Mouse (Mus musculus) CD4-positive, CD25-positive, alpha-beta regulatory T cell, adult 4 months (primary cell): ENCODE measurements at regions not wholly inside any gene's neighbourhood (a gene's known extent, or its start where the extent isn't known, plus 50 kb on each side); places are given as distances from the start of the nearest gene placed in this dataset.

ENCODE experiments used
- ATAC-seq: one replicate; pipeline ENCODE4 v1.8.0; 2017

GRCm38 (mm10) chr12:99097618-99098066, 177.3 kb downstream of the Ttc8 start:
- no peak for ATAC-seq

- ATAC-seq, result no peak
Observed at GRCm38 (mm10) chr12:99099881-99100280, 179.5 kb downstream of the Ttc8 start.

GRCm38 (mm10) chr12:99108616-99109015, 188.2 kb downstream of the Ttc8 start:
- ATAC-seq, result no peak

DNA sequence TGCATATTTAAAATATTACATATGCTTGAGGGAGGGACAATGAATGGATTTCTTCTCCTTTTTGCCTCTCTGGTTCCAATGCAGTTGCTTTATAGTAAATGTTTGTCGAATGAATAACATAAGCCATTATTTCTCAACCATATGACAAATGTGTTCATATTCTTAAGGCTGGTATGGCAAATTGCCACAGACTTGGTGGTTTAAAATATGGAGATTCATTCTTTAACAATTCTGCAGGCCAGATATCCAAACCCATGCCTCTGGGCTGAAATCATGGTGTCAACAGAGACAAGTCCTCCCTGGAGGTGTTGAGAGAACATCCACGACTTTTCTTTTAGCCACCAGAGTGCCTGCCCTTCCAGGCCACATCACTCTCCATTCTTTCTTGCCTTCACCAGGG, 193.4 kb downstream of the Ttc8 start:
- no peak for ATAC-seq

DNA sequence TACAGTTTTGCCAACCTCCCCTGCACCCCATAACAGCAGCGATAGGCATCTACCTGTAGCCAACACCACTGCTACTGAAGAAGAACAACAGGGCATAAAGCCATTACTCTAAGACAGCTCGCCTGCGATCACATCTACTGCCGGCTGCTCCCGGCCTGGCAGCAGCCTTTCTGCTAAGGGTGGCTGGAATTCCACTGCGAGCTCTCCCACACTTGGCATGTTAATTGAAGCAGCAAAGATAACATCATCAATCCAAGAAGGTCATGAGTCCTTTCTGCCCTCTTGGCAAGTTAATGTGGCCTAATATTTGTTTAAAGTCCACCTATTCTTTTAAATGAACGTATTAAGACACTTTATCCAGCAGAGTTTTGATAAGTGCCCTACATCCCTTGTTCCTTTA, 196.1 kb downstream of the Ttc8 start:
- no peak for ATAC-seq

DNA sequence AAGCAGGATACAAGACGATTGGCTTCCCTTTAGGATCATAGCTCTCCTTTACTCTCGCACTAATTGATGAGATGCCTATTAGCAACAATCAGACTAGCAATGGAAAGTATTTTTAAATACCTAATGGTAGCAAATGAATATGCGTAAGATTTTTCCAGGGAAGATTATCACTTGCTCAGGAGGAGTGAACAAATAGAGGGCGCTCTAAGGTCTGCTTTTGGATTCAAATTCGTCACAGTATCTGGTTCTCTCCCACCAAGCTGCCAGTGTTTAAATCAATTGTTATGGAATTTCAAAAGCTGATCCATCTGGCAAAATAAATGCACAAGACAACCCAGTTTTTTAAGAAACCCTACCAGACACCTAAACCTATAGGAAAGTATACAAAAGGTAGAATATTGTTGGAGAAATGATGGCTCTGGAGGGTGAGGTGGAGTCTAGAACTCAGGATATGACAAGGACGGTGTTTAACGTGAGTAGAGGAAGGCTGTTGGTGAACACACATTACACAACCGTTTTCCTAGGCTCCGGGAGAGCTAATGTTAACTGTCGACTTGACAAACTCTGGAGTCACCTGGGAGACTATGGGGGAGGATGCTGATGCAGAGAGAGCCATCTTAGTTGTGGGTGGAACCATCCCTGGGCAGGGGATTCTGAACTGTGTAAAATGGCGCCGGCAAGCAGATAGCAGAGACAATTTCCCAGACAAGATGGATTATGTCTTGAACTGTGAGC, 198.2 kb downstream of the Ttc8 start:
- ATAC-seq, result no peak

- ATAC-seq, result no peak
Observed at GRCm38 (mm10) chr12:99119966-99120365, 199.6 kb downstream of the Ttc8 start.

- no peak for ATAC-seq
Observed at GRCm38 (mm10) chr12:99123611-99124495, 203.5 kb downstream of the Ttc8 start.

DNA sequence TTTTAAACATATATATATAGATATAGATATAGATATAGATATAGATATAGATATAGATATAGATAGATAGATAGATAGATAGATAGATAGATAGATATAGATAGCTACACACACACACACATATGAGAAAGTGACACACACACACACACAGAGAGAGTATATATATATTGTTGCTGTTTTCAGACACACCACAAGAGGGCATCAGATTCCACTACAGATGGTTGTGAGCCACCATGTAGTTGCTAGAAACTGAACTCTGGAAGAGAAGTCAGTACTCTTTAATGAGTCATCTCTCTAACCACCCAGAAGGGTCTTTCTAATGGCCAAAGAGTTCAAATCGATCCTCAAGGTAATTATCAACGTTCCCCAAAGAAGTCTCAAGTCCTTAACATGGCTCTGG, 205.8 kb downstream of the Ttc8 start:
- no peak for ATAC-seq
